Mouse (Mus musculus): Measurements from ENCODE around the gene Cryab. TPM values are rescaled to one million over a fixed set of nuclear protein-coding genes. Genes with fewer than 3 reads are reported as not detected.

The Cryab gene
- not detected in 2 replicates for total RNA-seq (2014; fragmentation: Nextera tagmentation)
- total RNA-seq (2017): 0.11 TPM in 1 of 2 replicates, not detected in the other
- not detected in 2 replicates for polyA plus RNA-seq (2012)

DNA sequence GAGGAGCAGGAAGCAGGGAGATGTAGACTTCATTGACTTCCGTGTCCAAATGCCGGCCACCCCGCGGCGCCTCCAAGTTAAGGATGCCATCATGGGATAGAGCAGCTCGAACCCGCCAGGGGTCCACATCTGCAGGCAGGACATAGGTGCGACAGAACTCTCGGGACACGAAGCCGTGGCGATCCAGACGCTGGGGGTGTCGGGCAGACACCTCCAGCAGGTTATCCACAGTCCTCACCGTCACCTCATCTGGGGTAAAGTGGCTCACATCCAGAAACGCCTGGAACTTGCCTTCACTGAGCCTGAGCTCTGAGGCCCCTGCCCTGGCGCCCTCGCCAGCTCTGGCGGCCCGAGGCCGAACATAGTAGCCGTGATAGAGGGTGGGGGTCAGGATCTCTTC is at the start of gene Cryab:
Gene Cryab, plus strand, starts transcription at position 3 of the 400 bp plus-strand sequence.
- ATAC-seq (ENCODE audit: extremely low read depth, insufficient number of reproducible peaks, low FRiP score, poor library complexity, severe bottlenecking) (no peak), DNase-seq (ENCODE audit: low spot score) (no peak)
- Histone ChIP-seq H3K36me3 (replicated peaks) (no peaks in the 10 kb centered on the region), H3K9me3 (replicated peaks) (no peaks in the 10 kb centered on the region), H3K4me1 (ENCODE audit: insufficient read depth, low read depth, low read length) (no peaks in the 10 kb centered on the region), H3K27me3 (ENCODE audit: insufficient read depth, low read length) (peaks cover 51% of the 10 kb centered on the region), H3K4me3 (ENCODE audit: low read depth, low read length) (no peak within 1 kb of the TSS)
- TF ChIP-seq TAL1 (conservative IDR thresholded peaks at IDR 0.05; ENCODE audit: low read depth, low read length): no peak
- TF ChIP-seq GATA1 (IDR thresholded peaks at IDR 0.05; ENCODE audit: borderline replicate concordance, low read length): no peak
- no peak for TF ChIP-seq GATA2 (IDR thresholded peaks at IDR 0.05; ENCODE audit: borderline replicate concordance, low read depth, low read length)
- no peak for TF ChIP-seq POLR2AphosphoS5 (IDR thresholded peaks at IDR 0.05; ENCODE audit: insufficient replicate concordance, low read depth, low read length)
- no peak for TF ChIP-seq CTCF (IDR thresholded peaks at IDR 0.05; ENCODE audit: low read depth, low read length)

DNA sequence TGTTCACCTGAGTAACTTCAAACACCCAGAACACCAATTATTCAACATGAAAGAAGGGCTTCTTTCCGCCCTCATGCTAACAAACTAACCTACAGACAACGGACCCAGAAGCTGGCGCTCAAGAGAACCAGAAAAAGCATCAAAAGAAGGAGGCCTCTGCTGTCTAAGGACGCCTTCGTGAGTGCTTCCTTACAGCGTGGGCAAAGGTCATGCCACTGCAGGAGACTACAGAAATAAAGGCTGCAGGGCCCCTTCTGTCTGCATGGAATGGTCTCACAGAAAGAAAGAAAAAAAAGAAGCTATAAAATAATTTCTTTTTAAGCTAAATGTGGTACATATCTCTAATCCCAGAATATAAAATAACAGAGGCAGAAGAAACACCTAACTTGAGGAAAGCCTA is 46.2 kb upstream of the Cryab start:
- H3K9me3 ChIP-seq (replicated peaks): no peaks in the 10 kb centered on the region
- H3K36me3 ChIP-seq (replicated peaks): no peaks in the 10 kb centered on the region
- no peak for ATAC-seq (ENCODE audit: extremely low read depth, insufficient number of reproducible peaks, low FRiP score, poor library complexity, severe bottlenecking)
- TF ChIP-seq GATA1 (IDR thresholded peaks at IDR 0.05; ENCODE audit: borderline replicate concordance, low read length) (no peak), POLR2AphosphoS5 (IDR thresholded peaks at IDR 0.05; ENCODE audit: insufficient replicate concordance, low read depth, low read length) (no peak), TAL1 (conservative IDR thresholded peaks at IDR 0.05; ENCODE audit: low read depth, low read length) (no peak), GATA2 (IDR thresholded peaks at IDR 0.05; ENCODE audit: borderline replicate concordance, low read depth, low read length) (no peak), CTCF (IDR thresholded peaks at IDR 0.05; ENCODE audit: low read depth, low read length) (no peak)
- H3K27me3 ChIP-seq (ENCODE audit: insufficient read depth, low read length): peaks cover 21% of the 10 kb centered on the region
- H3K4me1 ChIP-seq (ENCODE audit: insufficient read depth, low read depth, low read length): no peaks in the 10 kb centered on the region
- H3K4me3 ChIP-seq (ENCODE audit: low read depth, low read length): no peak overlapping the region
- no peak for DNase-seq (ENCODE audit: low spot score)

DNA sequence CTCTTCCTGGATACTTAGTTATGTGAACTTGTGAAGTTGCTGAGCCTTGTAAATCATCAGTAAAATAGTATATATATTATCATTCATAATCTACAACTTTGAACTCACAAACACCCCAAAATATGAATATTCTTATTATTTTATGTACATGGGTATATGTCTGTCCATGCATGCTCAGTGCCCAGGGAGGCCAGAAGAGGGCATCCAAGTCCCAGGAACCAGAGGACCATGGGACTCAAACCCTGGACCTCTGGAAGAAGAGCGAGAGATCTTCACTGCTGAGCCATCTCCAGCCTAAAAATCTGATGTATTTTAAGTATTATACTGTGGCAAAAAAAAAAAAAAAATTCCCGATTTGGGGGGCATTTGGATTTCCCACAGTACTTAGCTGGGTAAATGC is 42.0 kb upstream of the Cryab start:
- ATAC-seq (ENCODE audit: extremely low read depth, insufficient number of reproducible peaks, low FRiP score, poor library complexity, severe bottlenecking): no peak
- DNase-seq (ENCODE audit: low spot score): no peak
- Histone ChIP-seq H3K9me3 (replicated peaks) (no peaks in the 10 kb centered on the region), H3K4me3 (ENCODE audit: low read depth, low read length) (no peak overlapping the region), H3K36me3 (replicated peaks) (no peaks in the 10 kb centered on the region), H3K27me3 (ENCODE audit: insufficient read depth, low read length) (peaks cover 12% of the 10 kb centered on the region), H3K4me1 (ENCODE audit: insufficient read depth, low read depth, low read length) (no peaks in the 10 kb centered on the region)
- TF ChIP-seq CTCF (IDR thresholded peaks at IDR 0.05; ENCODE audit: low read depth, low read length) (no peak), TAL1 (conservative IDR thresholded peaks at IDR 0.05; ENCODE audit: low read depth, low read length) (no peak), GATA1 (IDR thresholded peaks at IDR 0.05; ENCODE audit: borderline replicate concordance, low read length) (no peak), POLR2AphosphoS5 (IDR thresholded peaks at IDR 0.05; ENCODE audit: insufficient replicate concordance, low read depth, low read length) (no peak), GATA2 (IDR thresholded peaks at IDR 0.05; ENCODE audit: borderline replicate concordance, low read depth, low read length) (no peak)

DNA sequence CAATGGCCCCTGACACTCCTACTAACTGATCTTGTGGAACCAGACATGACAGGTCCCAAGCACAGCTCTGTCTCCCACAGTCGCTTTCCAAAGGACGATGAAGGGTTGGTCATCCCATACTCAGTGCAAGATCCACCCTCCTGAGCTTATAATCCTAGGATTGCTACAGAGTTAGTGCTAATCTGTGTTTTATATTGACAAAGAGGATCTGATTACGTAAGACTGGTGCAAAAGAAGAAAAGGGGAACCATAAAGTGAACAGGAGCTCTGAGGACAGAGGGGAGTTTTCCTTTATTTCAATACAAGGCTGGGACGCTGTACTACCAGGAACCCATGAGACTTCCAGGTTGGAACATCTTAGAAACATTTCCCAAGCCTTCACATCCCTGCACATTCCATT is 39.8 kb upstream of the Cryab start:
- ATAC-seq (ENCODE audit: extremely low read depth, insufficient number of reproducible peaks, low FRiP score, poor library complexity, severe bottlenecking): no peak

DNA sequence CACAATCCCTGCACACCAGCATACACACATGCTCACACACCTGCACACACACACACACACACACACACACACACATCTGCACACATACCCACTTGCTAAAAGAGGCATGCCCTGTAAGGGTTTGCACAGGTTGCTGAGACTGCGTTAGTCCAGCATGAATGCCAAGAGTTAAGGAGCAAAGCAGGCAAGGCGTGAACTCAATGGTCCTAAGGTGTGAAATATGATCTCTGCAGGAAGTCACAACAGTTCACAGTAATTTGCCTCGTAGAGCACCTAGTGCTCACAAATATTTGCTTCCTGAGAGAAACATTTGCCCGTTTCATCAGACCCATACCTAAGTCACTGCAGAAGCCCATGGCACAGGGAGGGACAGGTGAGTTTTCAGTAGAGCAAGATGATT is 36.9 kb upstream of the Cryab start:
- H3K9me3 ChIP-seq (replicated peaks): no peaks in the 10 kb centered on the region
- H3K4me1 ChIP-seq (ENCODE audit: insufficient read depth, low read depth, low read length): no peaks in the 10 kb centered on the region
- no peak for DNase-seq (ENCODE audit: low spot score)
- no peak for ATAC-seq (ENCODE audit: extremely low read depth, insufficient number of reproducible peaks, low FRiP score, poor library complexity, severe bottlenecking)
- peaks cover 32% of the 10 kb centered on the region for H3K27me3 ChIP-seq (ENCODE audit: insufficient read depth, low read length)
- no peaks in the 10 kb centered on the region for H3K36me3 ChIP-seq (replicated peaks)
- no peak overlapping the region for H3K4me3 ChIP-seq (ENCODE audit: low read depth, low read length)
- no peak for TF ChIP-seq GATA2 (IDR thresholded peaks at IDR 0.05; ENCODE audit: borderline replicate concordance, low read depth, low read length)
- no peak for TF ChIP-seq POLR2AphosphoS5 (IDR thresholded peaks at IDR 0.05; ENCODE audit: insufficient replicate concordance, low read depth, low read length)
- no peak for TF ChIP-seq TAL1 (conservative IDR thresholded peaks at IDR 0.05; ENCODE audit: low read depth, low read length)
- no peak for TF ChIP-seq CTCF (IDR thresholded peaks at IDR 0.05; ENCODE audit: low read depth, low read length)
- TF ChIP-seq GATA1 (IDR thresholded peaks at IDR 0.05; ENCODE audit: borderline replicate concordance, low read length): no peak

More for the DNA sequence above, 39.8 kb upstream of the Cryab start:
- Histone ChIP-seq H3K4me3 (ENCODE audit: low read depth, low read length) (no peak overlapping the region), H3K36me3 (replicated peaks) (no peaks in the 10 kb centered on the region), H3K27me3 (ENCODE audit: insufficient read depth, low read length) (peaks cover 23% of the 10 kb centered on the region), H3K4me1 (ENCODE audit: insufficient read depth, low read depth, low read length) (no peaks in the 10 kb centered on the region), H3K9me3 (replicated peaks) (no peaks in the 10 kb centered on the region)
- TF ChIP-seq POLR2AphosphoS5 (IDR thresholded peaks at IDR 0.05; ENCODE audit: insufficient replicate concordance, low read depth, low read length) (no peak), CTCF (IDR thresholded peaks at IDR 0.05; ENCODE audit: low read depth, low read length) (no peak), GATA2 (IDR thresholded peaks at IDR 0.05; ENCODE audit: borderline replicate concordance, low read depth, low read length) (no peak), TAL1 (conservative IDR thresholded peaks at IDR 0.05; ENCODE audit: low read depth, low read length) (no peak), GATA1 (IDR thresholded peaks at IDR 0.05; ENCODE audit: borderline replicate concordance, low read length) (no peak)
- no peak for DNase-seq (ENCODE audit: low spot score)

DNA sequence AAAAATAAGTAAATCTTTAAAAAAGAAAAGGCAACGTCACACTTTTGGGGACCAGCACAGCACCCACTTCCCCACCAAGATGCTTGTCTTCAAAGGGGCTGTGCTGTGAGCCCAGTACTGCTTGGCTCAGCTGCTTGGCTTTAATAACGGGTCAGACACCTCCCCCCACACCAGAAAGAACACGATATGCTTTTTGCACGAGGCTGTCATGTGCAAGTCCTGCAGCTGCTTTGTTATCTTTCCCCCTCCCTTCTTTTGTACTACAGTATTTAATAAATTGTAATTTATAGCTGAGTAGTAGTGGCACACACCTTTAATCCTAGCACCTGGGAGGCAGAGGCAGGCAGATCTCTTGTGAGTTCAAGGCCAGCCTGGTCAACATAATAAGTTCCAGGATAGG is 32.2 kb upstream of the Cryab start:
- TF ChIP-seq GATA2 (IDR thresholded peaks at IDR 0.05; ENCODE audit: borderline replicate concordance, low read depth, low read length): no peak
- TF ChIP-seq GATA1 (IDR thresholded peaks at IDR 0.05; ENCODE audit: borderline replicate concordance, low read length): no peak
- TF ChIP-seq TAL1 (conservative IDR thresholded peaks at IDR 0.05; ENCODE audit: low read depth, low read length): no peak
- TF ChIP-seq POLR2AphosphoS5 (IDR thresholded peaks at IDR 0.05; ENCODE audit: insufficient replicate concordance, low read depth, low read length): no peak
- no peak for TF ChIP-seq CTCF (IDR thresholded peaks at IDR 0.05; ENCODE audit: low read depth, low read length)
- Histone ChIP-seq H3K36me3 (replicated peaks) (no peaks in the 10 kb centered on the region), H3K9me3 (replicated peaks) (no peaks in the 10 kb centered on the region), H3K4me1 (ENCODE audit: insufficient read depth, low read depth, low read length) (no peaks in the 10 kb centered on the region), H3K27me3 (ENCODE audit: insufficient read depth, low read length) (peaks cover 34% of the 10 kb centered on the region), H3K4me3 (ENCODE audit: low read depth, low read length) (no peak overlapping the region)
- ATAC-seq (ENCODE audit: extremely low read depth, insufficient number of reproducible peaks, low FRiP score, poor library complexity, severe bottlenecking) (no peak), DNase-seq (ENCODE audit: low spot score) (no peak)
